Mouse (Mus musculus) embryonic facial prominence, embryonic 13.5 days (tissue): Measurements from ENCODE around the gene Lrfn3. TPM values are rescaled to one million over a fixed set of nuclear protein-coding genes. Genes with fewer than 3 reads are reported as not detected.

Experiments
- ATAC-seq: fragments of 200-750 bp; cut with Nextera tagmentation; 2 replicates; pipeline ENCODE4 v1.8.0; 2017; ENCODE audit warnings: low read depth; ENCODE audit not compliant: insufficient number of reproducible peaks, insufficient read depth, low FRiP score, low TSS enrichment
- H3K27ac ChIP-seq: fragments of 300-500 bp; sonication (generic); 2 replicates; pipeline ENCODE4 v1.5.1; 2015; ENCODE audit warnings: moderate library complexity, mild to moderate bottlenecking, inconsistent platforms
- H3K27me3 ChIP-seq: fragments of 300-500 bp; sonication (generic); 2 replicates; pipeline ENCODE4 v1.6.1; 2015; ENCODE audit warnings: mild to moderate bottlenecking, inconsistent platforms
- H3K36me3 ChIP-seq: fragments of 300-500 bp; sonication (generic); 2 replicates; pipeline ENCODE4 v1.6.1; 2015; ENCODE audit warnings: mild to moderate bottlenecking, inconsistent platforms
- H3K4me1 ChIP-seq: fragments of 300-500 bp; sonication (generic); 2 replicates; pipeline ENCODE4 v1.6.1; 2015; ENCODE audit warnings: inconsistent platforms
- H3K4me2 ChIP-seq: fragments of 300-500 bp; sonication (generic); 2 replicates; pipeline ENCODE4 v1.6.1; 2015; ENCODE audit warnings: moderate library complexity, mild to moderate bottlenecking, inconsistent platforms
- H3K4me3 ChIP-seq: fragments of 300-500 bp; sonication (generic); 2 replicates; pipeline ENCODE4 v1.5.1; 2015; ENCODE audit warnings: mild to moderate bottlenecking, inconsistent platforms
- H3K9ac ChIP-seq: fragments of 300-500 bp; sonication (generic); 2 replicates; pipeline ENCODE4 v1.6.1; 2015; ENCODE audit warnings: mild to moderate bottlenecking, inconsistent platforms
- H3K9me3 ChIP-seq: fragments of 300-500 bp; sonication (generic); 2 replicates; pipeline ENCODE4 v1.6.1; 2016; ENCODE audit warnings: inconsistent platforms
- WGBS: fragments of 180-500 bp; shearing (Covaris S2); methylation state at CpG from one replicate; pipeline ENCODE4 v1.1.7; 2015; ENCODE audit warnings: mixed read lengths; 5-methylcytosine and 5-hydroxymethylcytosine counted together
- polyA plus RNA-seq: library from polyadenylated mRNA; unstranded; fragments of >200 nt; fragmentation: Nextera tagmentation; extraction: Ambion mirVana; gene quantifications from 2 replicates; pipeline ENCODE4 v1.2.1, GENCODE M21; 2015

Gene Lrfn3
- polyA plus RNA-seq, 1 experiment from 2014 or later, result 7.5 TPM

GRCm38 (mm10) chr7:30373501-30373962 lies 11.0 kb upstream of the Lrfn3 start:
- peak; percentile 99 for ATAC-seq
- peak overlapping the region; percentile 57; the same call in 1 of the 2 replicates for H3K27ac ChIP-seq
- no peaks in the 10 kb centered on the region for H3K9me3 ChIP-seq
- H3K9ac ChIP-seq, result peak overlapping the region; percentile 71
- H3K36me3 ChIP-seq, result no peaks in the 10 kb centered on the region
- peaks cover 7% of the 10 kb centered on the region; the same call in 1 of the 2 replicates for H3K4me1 ChIP-seq
- no peaks in the 10 kb centered on the region for H3K27me3 ChIP-seq
- WGBS, result under 1% methylated on average over 21 of the region's 21 CpGs
- peak overlapping the region; percentile 70 for H3K4me2 ChIP-seq
- peak overlapping the region; percentile 52 for H3K4me3 ChIP-seq

GRCm38 (mm10) chr7:30367466-30367865 lies 4.9 kb upstream of the Lrfn3 start:
- Histone ChIP-seq H3K9ac (no peak overlapping the region), H3K4me1 (peaks cover 6% of the 10 kb centered on the region), H3K9me3 (no peaks in the 10 kb centered on the region), H3K4me3 (no peak overlapping the region), H3K27me3 (peaks cover 18% of the 10 kb centered on the region), H3K4me2 (no peak overlapping the region), H3K36me3 (no peaks in the 10 kb centered on the region), H3K27ac (no peak overlapping the region)
- ATAC-seq, result no peak
- WGBS, result 74% methylated on average over 2 of the region's 2 CpGs

GRCm38 (mm10) chr7:30363344-30363738 lies 769 bp upstream of the Lrfn3 start:
- Histone ChIP-seq H3K4me3 (peak overlapping the region; percentile 70), H3K27me3 (peaks cover 18% of the 10 kb centered on the region), H3K9ac (peak overlapping the region; percentile 87), H3K36me3 (peaks cover 17% of the 10 kb centered on the region), H3K9me3 (no peaks in the 10 kb centered on the region), H3K4me2 (peak overlapping the region; percentile 84), H3K27ac (no peak overlapping the region), H3K4me1 (peaks cover 25% of the 10 kb centered on the region)
- WGBS, result 67% methylated on average over 6 of the region's 6 CpGs
- ATAC-seq, result no peak

- peaks cover 28% of the 10 kb centered on the region for H3K4me1 ChIP-seq
- ATAC-seq, result no peak
- no peak overlapping the region for H3K4me3 ChIP-seq
- H3K9me3 ChIP-seq, result no peaks in the 10 kb centered on the region
- no peak overlapping the region for H3K4me2 ChIP-seq
- H3K9ac ChIP-seq, result no peak overlapping the region
- H3K27me3 ChIP-seq, result peaks cover 12% of the 10 kb centered on the region
- 92% methylated on average over 17 of the region's 17 CpGs for WGBS
- H3K36me3 ChIP-seq, result peaks cover 38% of the 10 kb centered on the region
- H3K27ac ChIP-seq, result no peak overlapping the region
Measured at GRCm38 (mm10) chr7:30360028-30360427, 2.5 kb downstream of the Lrfn3 start.

- H3K4me3 ChIP-seq, result no peak overlapping the region
- no peak overlapping the region for H3K9ac ChIP-seq
- H3K9me3 ChIP-seq, result no peaks in the 10 kb centered on the region
- H3K4me1 ChIP-seq, result peaks cover 28% of the 10 kb centered on the region
- peaks cover 39% of the 10 kb centered on the region for H3K36me3 ChIP-seq
- no peak overlapping the region for H3K4me2 ChIP-seq
- peaks cover 7% of the 10 kb centered on the region for H3K27me3 ChIP-seq
- 85% methylated on average over 31 of the region's 31 CpGs for WGBS
- H3K27ac ChIP-seq, result no peak overlapping the region
- ATAC-seq, result no peak
Measured at GRCm38 (mm10) chr7:30359276-30359865, 3.2 kb downstream of the Lrfn3 start.

GRCm38 (mm10) chr7:30358378-30359186 lies 4.0 kb downstream of the Lrfn3 start:
- no peak overlapping the region for H3K27ac ChIP-seq
- WGBS, result 54% methylated on average over 7 of the region's 7 CpGs
- ATAC-seq, result no peak
- no peaks in the 10 kb centered on the region; the same call in 1 of the 2 replicates for H3K27me3 ChIP-seq
- no peak overlapping the region for H3K4me3 ChIP-seq
- no peak overlapping the region for H3K4me2 ChIP-seq
- H3K9me3 ChIP-seq, result no peaks in the 10 kb centered on the region
- H3K36me3 ChIP-seq, result peaks cover 39% of the 10 kb centered on the region
- H3K9ac ChIP-seq, result 0 out of 2 replicates have a peak overlapping the region, but pooled peaks have one; percentile 32
- peaks cover 31% of the 10 kb centered on the region for H3K4me1 ChIP-seq

- no peaks in the 10 kb centered on the region for H3K9me3 ChIP-seq
- H3K4me3 ChIP-seq, result no peak overlapping the region
- H3K27ac ChIP-seq, result no peak overlapping the region
- peaks cover 10% of the 10 kb centered on the region for H3K27me3 ChIP-seq
- ATAC-seq, result no peak
- peaks cover 22% of the 10 kb centered on the region for H3K36me3 ChIP-seq
- no peak overlapping the region for H3K4me2 ChIP-seq
- H3K4me1 ChIP-seq, result peaks cover 8% of the 10 kb centered on the region; the same call in 1 of the 2 replicates
- H3K9ac ChIP-seq, result no peak overlapping the region
- 67% methylated on average over 4 of the region's 4 CpGs for WGBS
Measured at GRCm38 (mm10) chr7:30354059-30354458, 8.5 kb downstream of the Lrfn3 start.

- H3K4me1 ChIP-seq, result 0 out of 2 replicates have a peak, but pooled peaks cover 8% of the 10 kb centered on the region
- no peak overlapping the region for H3K9ac ChIP-seq
- H3K27ac ChIP-seq, result no peak overlapping the region
- peaks cover 18% of the 10 kb centered on the region for H3K27me3 ChIP-seq
- WGBS, result 13% methylated on average over 6 of the region's 6 CpGs
- no peak for ATAC-seq
- H3K4me2 ChIP-seq, result no peak overlapping the region
- no peaks in the 10 kb centered on the region for H3K9me3 ChIP-seq
- peaks cover 21% of the 10 kb centered on the region for H3K36me3 ChIP-seq
- no peak overlapping the region for H3K4me3 ChIP-seq
Measured at GRCm38 (mm10) chr7:30353279-30353822, 9.2 kb downstream of the Lrfn3 start.

GRCm38 (mm10) chr7:30347828-30348227 lies 14.7 kb downstream of the Lrfn3 start:
- Histone ChIP-seq H3K9me3 (no peaks in the 10 kb centered on the region), H3K27me3 (peaks cover 38% of the 10 kb centered on the region), H3K27ac (no peak overlapping the region), H3K4me3 (0 out of 2 replicates have a peak overlapping the region, but pooled peaks have one; percentile 10), H3K4me2 (peak overlapping the region; percentile 38), H3K9ac (0 out of 2 replicates have a peak overlapping the region, but pooled peaks have one; percentile 6), H3K4me1 (peaks cover 9% of the 10 kb centered on the region), H3K36me3 (no peaks in the 10 kb centered on the region)
- peak; percentile 45; the same call in 1 of the 2 replicates for ATAC-seq
- 1% methylated on average over 30 of the region's 30 CpGs for WGBS

- Histone ChIP-seq H3K36me3 (no peaks in the 10 kb centered on the region), H3K4me2 (no peak overlapping the region), H3K9me3 (no peaks in the 10 kb centered on the region), H3K4me3 (no peak overlapping the region), H3K27me3 (peaks cover 38% of the 10 kb centered on the region), H3K9ac (no peak overlapping the region), H3K27ac (no peak overlapping the region), H3K4me1 (peaks cover 9% of the 10 kb centered on the region)
- ATAC-seq, result no peak
- WGBS, result 27% methylated on average over 21 of the region's 21 CpGs
Measured at GRCm38 (mm10) chr7:30346635-30347379, 15.8 kb downstream of the Lrfn3 start.
